Mouse (Mus musculus) NIH3T3 (cell line): ENCODE measurements around the gene Eif2d.
"Not testable (repeated sequence)": the region's sequence is repeated elsewhere in the genome, so short reads cannot be mapped to it uniquely, and the experiment has no call there.

Experiments used
- DNase-seq: peaks from one replicate; pipeline ENCODE4 v3.0.0-alpha.2; 2012; ENCODE audit warnings: low read depth

Gene Eif2d

GRCm38 (mm10) chr1:131139102-131140095, 13.6 kb upstream of the Eif2d start:
- peak; percentile 63 for DNase-seq

- peak; percentile 60 for DNase-seq
Measured at GRCm38 (mm10) chr1:131141449-131141848, 11.5 kb upstream of the Eif2d start.

- DNase-seq, result no peak
Measured at GRCm38 (mm10) chr1:131142472-131142871, 10.5 kb upstream of the Eif2d start.

GRCm38 (mm10) chr1:131145222-131145621, 7.8 kb upstream of the Eif2d start:
- DNase-seq, result not testable (repeated sequence)

GRCm38 (mm10) chr1:131146181-131146614, 6.8 kb upstream of the Eif2d start:
- DNase-seq, result no peak

GRCm38 (mm10) chr1:131149496-131149895, 3.5 kb upstream of the Eif2d start:
- no peak for DNase-seq

GRCm38 (mm10) chr1:131155456-131155855, 2.5 kb downstream of the Eif2d start:
- DNase-seq, result peak; percentile 81

- not testable (repeated sequence) for DNase-seq
Measured at GRCm38 (mm10) chr1:131159573-131160327, 6.8 kb downstream of the Eif2d start.

- no peak for DNase-seq
Measured at GRCm38 (mm10) chr1:131161091-131161490, 8.1 kb downstream of the Eif2d start.

- DNase-seq, result no peak
Measured at GRCm38 (mm10) chr1:131164427-131164826, 11.4 kb downstream of the Eif2d start.

GRCm38 (mm10) chr1:131167612-131168011, 14.6 kb downstream of the Eif2d start:
- DNase-seq, result no peak

GRCm38 (mm10) chr1:131173001-131173400, 20.0 kb downstream of the Eif2d start:
- no peak for DNase-seq

- DNase-seq, result no peak
Measured at GRCm38 (mm10) chr1:131173809-131174208, 20.8 kb downstream of the Eif2d start.

GRCm38 (mm10) chr1:131174299-131174861, 21.4 kb downstream of the Eif2d start:
- no peak for DNase-seq

GRCm38 (mm10) chr1:131175189-131175588, 22.2 kb downstream of the Eif2d start:
- DNase-seq, result no peak

- no peak for DNase-seq
Measured at GRCm38 (mm10) chr1:131175819-131176218, 22.8 kb downstream of the Eif2d start.

GRCm38 (mm10) chr1:131177249-131177648, 24.3 kb downstream of the Eif2d start:
- DNase-seq, result no peak

- DNase-seq, result no peak
Measured at GRCm38 (mm10) chr1:131178083-131178482, 25.1 kb downstream of the Eif2d start.

- no peak for DNase-seq
Measured at GRCm38 (mm10) chr1:131180386-131180785, 27.4 kb downstream of the Eif2d start.

GRCm38 (mm10) chr1:131181642-131182527, 28.9 kb downstream of the Eif2d start:
- DNase-seq, result peak; percentile 94

- no peak for DNase-seq
Measured at GRCm38 (mm10) chr1:131183201-131183600, 30.2 kb downstream of the Eif2d start.
